Mouse (Mus musculus) yolk sac, embryonic 10.5 days (tissue): ENCODE measurements around the gene Gm10799.
"Not testable (repeated sequence)": the region's sequence is repeated elsewhere in the genome, so short reads cannot be mapped to it uniquely, and the experiment has no call there.

Experiments used
- DNase-seq: peaks from one replicate; pipeline ENCODE4 v3.0.0-alpha.2; 2017; ENCODE audit warnings: low spot score

The Gm10799 gene

GRCm38 (mm10) chr2:104065526-104065925, 2.8 kb downstream of the Gm10799 start, which contains the start of gene Gm10912:
Gene Gm10912 (plus strand): TSS chr2:104065826.
- not testable (repeated sequence) for DNase-seq

GRCm38 (mm10) chr2:104064152-104064551, 4.2 kb downstream of the Gm10799 start:
- no peak for DNase-seq

- DNase-seq: no peak
Observed at GRCm38 (mm10) chr2:104062665-104063064, 5.7 kb downstream of the Gm10799 start.

- DNase-seq: no peak
Observed at GRCm38 (mm10) chr2:104060996-104061395, 7.4 kb downstream of the Gm10799 start.

- no peak for DNase-seq
Observed at GRCm38 (mm10) chr2:104059786-104060185, 8.6 kb downstream of the Gm10799 start.

GRCm38 (mm10) chr2:104058954-104059353, 9.4 kb downstream of the Gm10799 start:
- no peak for DNase-seq

- no peak for DNase-seq
Observed at GRCm38 (mm10) chr2:104058381-104058780, 10.0 kb downstream of the Gm10799 start.

- DNase-seq: no peak
Observed at GRCm38 (mm10) chr2:104044479-104045080, 23.8 kb downstream of the Gm10799 start.

GRCm38 (mm10) chr2:104043624-104044478, 24.5 kb downstream of the Gm10799 start:
- DNase-seq: peak; percentile 32

- DNase-seq: no peak
Observed at GRCm38 (mm10) chr2:104042766-104043165, 25.6 kb downstream of the Gm10799 start.

GRCm38 (mm10) chr2:104041632-104042031, 26.7 kb downstream of the Gm10799 start:
- no peak for DNase-seq

- DNase-seq: no peak
Observed at GRCm38 (mm10) chr2:104038236-104038635, 30.1 kb downstream of the Gm10799 start.

- DNase-seq: no peak
Observed at GRCm38 (mm10) chr2:104036316-104036715, 32.0 kb downstream of the Gm10799 start.

- no peak for DNase-seq
Observed at GRCm38 (mm10) chr2:104035595-104035994, 32.8 kb downstream of the Gm10799 start.

- DNase-seq: peak; percentile 64
Observed at GRCm38 (mm10) chr2:104034832-104035472, 33.4 kb downstream of the Gm10799 start.

- DNase-seq: no peak
Observed at GRCm38 (mm10) chr2:104032056-104032455, 36.3 kb downstream of the Gm10799 start.

GRCm38 (mm10) chr2:104030381-104030780, 38.0 kb downstream of the Gm10799 start:
- DNase-seq: no peak

GRCm38 (mm10) chr2:104029074-104029473, 39.3 kb downstream of the Gm10799 start:
- DNase-seq: no peak

- peak; percentile 18 for DNase-seq
Observed at GRCm38 (mm10) chr2:104028139-104028723, 40.1 kb downstream of the Gm10799 start, which contains the start of gene 4931422A03Rik. Gene 4931422A03Rik (minus strand): TSS chr2:104028361.

GRCm38 (mm10) chr2:104027458-104028138, 40.8 kb downstream of the Gm10799 start, which contains the start of gene Fbxo3:
Gene Fbxo3 (plus strand): TSS chr2:104027721.
- DNase-seq: peak; percentile 94

GRCm38 (mm10) chr2:104024656-104025055, 43.7 kb downstream of the Gm10799 start:
- DNase-seq: no peak

- no peak for DNase-seq
Observed at GRCm38 (mm10) chr2:104023096-104023495, 45.3 kb downstream of the Gm10799 start.
